Comparison of ENCODE assay signal across 8 mouse cellular contexts in the genomic region with DNA sequence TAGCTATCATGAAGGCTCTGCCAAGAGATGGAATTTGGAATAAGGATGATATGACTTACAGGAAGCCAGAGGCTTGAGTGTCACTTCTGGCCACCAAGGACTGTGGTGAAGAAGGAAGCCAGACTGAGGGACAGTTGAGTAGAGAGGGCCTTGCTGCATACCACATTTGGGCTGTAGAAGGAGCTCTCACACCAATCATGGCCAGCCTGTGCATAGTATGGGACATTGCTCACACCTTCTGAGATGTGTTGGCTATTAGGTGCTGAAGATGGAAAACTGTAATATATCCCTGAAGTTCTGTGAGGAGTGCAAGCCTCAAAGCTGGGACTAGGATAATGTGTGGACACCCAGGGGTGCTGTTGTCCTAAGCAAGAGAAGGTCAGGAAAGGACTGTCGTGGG. TPM values are rescaled to one million over a fixed set of nuclear protein-coding genes. Genes with fewer than 3 reads are reported as not detected.
DNase-seq lines count a peak whose midpoint lies in the region; TF ChIP-seq lines count a peak whose summit lies in the region.
"Had no signal": no experiment of that assay in that cellular context is flagged by ENCODE, and none has a peak within 500 bp of the region (broad histone marks: within the 10 kb centered on the region; RNA-seq: fewer than 3 reads in every experiment).

No protein-coding gene starts in this region.

- H3K36me3 ChIP-seq in liver, adult 2 months (ENCODE audit: control insufficient read depth, insufficient read depth, low read length) = no peaks in the 10 kb centered on the region

- TF ChIP-seq CTCF in liver, adult 2 months (IDR thresholded peaks at IDR 0.05; ENCODE audit: low read depth, low read length) = peak; percentile 65
- peak; percentile 34; the same call in 1 of the 2 replicates for TF ChIP-seq CTCF in bone marrow, adult 2 months (IDR thresholded peaks at IDR 0.05; ENCODE audit: control insufficient read depth, insufficient read depth, low read length)
- TF ChIP-seq CTCF in layer of hippocampus, adult 2 months (conservative IDR thresholded peaks at IDR 0.05) = peak; percentile 87

- no peak overlapping the region for H3K27ac ChIP-seq in liver, adult 2 months (replicated peaks; ENCODE audit: insufficient read depth, low read depth, low read length)
- H3K27ac ChIP-seq in bone marrow, adult 2 months (ENCODE audit: control insufficient read depth, insufficient read depth, low read depth, low read length, poor library complexity) = no peak overlapping the region
- H3K27ac ChIP-seq in layer of hippocampus, adult 2 months = no peak overlapping the region

- H3K4me1 ChIP-seq in liver, adult 2 months (ENCODE audit: control insufficient read depth, insufficient read depth, low read length) = peaks cover 6% of the 10 kb centered on the region; the same call in 1 of the 2 replicates
- H3K4me1 ChIP-seq in bone marrow, adult 2 months (ENCODE audit: control insufficient read depth, insufficient read depth, low read length) = no peaks in the 10 kb centered on the region

- DNase-seq in liver, adult 2 months (ENCODE audit: extremely low read depth, low read depth, low spot score) = no peak
- DNase-seq in liver = no peak
- peak; percentile 48 to 58 for DNase-seq in heart, postnatal 10 days
- DNase-seq in layer of hippocampus, adult 2 months (ENCODE audit: low spot score in 2 of 2) = peak; percentile 44 to 54
- peak; percentile 52 to 60 for DNase-seq in right cerebral cortex, adult 2 months (ENCODE audit: low spot score in 2 of 2)
- no peak for DNase-seq in cerebellum, adult 8-10 months

- H3K79me2 ChIP-seq in liver, adult 2 months (ENCODE audit: control insufficient read depth, insufficient read depth, low read length) = no peaks in the 10 kb centered on the region

- H3K27me3 ChIP-seq in liver, adult 2 months (ENCODE audit: control insufficient read depth, insufficient read depth, low read length) = no peaks in the 10 kb centered on the region

- no peak for TF ChIP-seq POLR2A in liver, adult 2 months (IDR thresholded peaks at IDR 0.05; ENCODE audit: extremely low read depth, insufficient read depth, low read length)
- no peak for TF ChIP-seq POLR2A in bone marrow, adult 2 months (IDR thresholded peaks at IDR 0.05; ENCODE audit: borderline replicate concordance, control insufficient read depth, low read depth, low read length)

- intact Hi-C loops in heart, postnatal 10 days (cut with DNase I) = loop anchor here (1.0 to 2.0 kb wide), 2 partner anchors 302 to 378 kb away; no protein-coding TSS in a partner anchor

- no peak overlapping the region for H3K4me3 ChIP-seq in liver, adult 2 months (ENCODE audit: insufficient read depth, low read depth, low read length)
- no peak overlapping the region for H3K4me3 ChIP-seq in bone marrow, adult 2 months (replicated peaks; ENCODE audit: control insufficient read depth, low read depth, low read length)
- H3K4me3 ChIP-seq in layer of hippocampus, adult 2 months = no peak overlapping the region
- H3K4me3 ChIP-seq: erythroblast, embryonic 14.5 days had no signal

- no peak overlapping the region for H3K9ac ChIP-seq in liver, adult 2 months (ENCODE audit: low read depth, low read length)

- WGBS in liver, adult 2 months = 82% methylated on average over 1 of the region's 1 CpGs
- 74% methylated on average over 1 of the region's 1 CpGs for WGBS in bone marrow, adult 2 months

RNA-seq across cellular contexts. Expression of a gene that starts 13.9 kb away (rescaled TPM):
- total RNA-seq in liver, adult 2 months (2014; rRNA removed) = 8.6 and 11.1 TPM in 2 replicates
- 1.6 and 1.8 TPM in 2 replicates for polyA plus RNA-seq in liver, adult 2 months (2012; rRNA removed)
- 3.5 and 6.6 TPM in 2 replicates for polyA plus RNA-seq in bone marrow, adult 2 months (2011; ENCODE audit: insufficient read depth, insufficient read length, low replicate concordance, missing spikeins)
- total RNA-seq in heart, postnatal 10 days (2021) = 10 to 100 TPM; 13.2 to 15.5 TPM
- 10 to 100 TPM; 34.7 TPM for total RNA-seq in layer of hippocampus, adult 2 months (2021)

RNA-seq across cellular contexts. Expression of a gene that starts 20.9 kb away (rescaled TPM):
- total RNA-seq in liver, adult 2 months (2014; rRNA removed) = 8.8 and 9.7 TPM in 2 replicates
- polyA plus RNA-seq in liver, adult 2 months (2012; rRNA removed) = 3.2 and 4.3 TPM in 2 replicates
- polyA plus RNA-seq in bone marrow, adult 2 months (2011; ENCODE audit: insufficient read depth, insufficient read length, low replicate concordance, missing spikeins) = 7.6 and 9.4 TPM in 2 replicates
- 10 to 100 TPM; 15.3 to 17.5 TPM for total RNA-seq in heart, postnatal 10 days (2021)
- total RNA-seq in layer of hippocampus, adult 2 months (2021) = 10 to 100 TPM; 40.9 to 41.2 TPM

Comparison
In these comparisons a context has a peak if more than half of its experiments do, and no peak if none do; other contexts are left out.
1. DNase-seq: peak in heart, postnatal 10 days (2 of 2), layer of hippocampus, adult 2 months (2 of 2) and right cerebral cortex, adult 2 months (2 of 2); none in liver, adult 2 months (single experiment), liver (single experiment) and cerebellum, adult 8-10 months (single experiment).
2. CTCF ChIP-seq: peak in every context shown above with its lines; median percentile 87 in layer of hippocampus, adult 2 months; 65 in liver, adult 2 months; 34 in bone marrow, adult 2 months.